Mouse (Mus musculus) kidney, embryonic 14.5 days (tissue): ENCODE measurements around the gene Ces2f. TPM values are rescaled to one million over a fixed set of nuclear protein-coding genes. Genes with fewer than 3 reads are reported as not detected.

Experiments used
- ATAC-seq: fragments of 200-750 bp; cut with Nextera tagmentation; 2 replicates; pipeline ENCODE4 v1.8.0; 2017; ENCODE audit warnings: moderate number of reproducible peaks, mild to moderate bottlenecking, moderate TSS enrichment, moderate library complexity; ENCODE audit not compliant: low FRiP score, low TSS enrichment
- H3K27ac ChIP-seq: fragments of 300-500 bp; sonication (generic); 2 replicates; pipeline ENCODE4 v1.5.1; 2014; ENCODE audit warnings: low read depth, mild to moderate bottlenecking, low read length, moderate library complexity, mixed read lengths
- H3K27me3 ChIP-seq: fragments of 300-500 bp; sonication (generic); 2 replicates; pipeline ENCODE4 v1.6.1; 2014; ENCODE audit warnings: mild to moderate bottlenecking, low read length; ENCODE audit not compliant: control insufficient read depth, insufficient read depth
- H3K36me3 ChIP-seq: fragments of 300-500 bp; sonication (generic); 2 replicates; pipeline ENCODE4 v1.6.1; 2014; ENCODE audit warnings: low read length, mixed read lengths; ENCODE audit not compliant: control insufficient read depth, insufficient read depth
- H3K4me1 ChIP-seq: fragments of 300-500 bp; sonication (generic); 2 replicates; pipeline ENCODE4 v1.6.1; 2014; ENCODE audit warnings: low read length, mixed read lengths; ENCODE audit not compliant: control insufficient read depth, insufficient read depth
- H3K4me2 ChIP-seq: fragments of 300-500 bp; sonication (generic); replicated peaks from 2 replicates; pipeline ENCODE4 v1.6.1; 2014; ENCODE audit warnings: low read depth, mild to moderate bottlenecking, low read length
- H3K4me3 ChIP-seq: fragments of 300-500 bp; sonication (generic); 2 replicates; pipeline ENCODE4 v1.5.1; 2014; ENCODE audit warnings: mild to moderate bottlenecking, low read length
- H3K9ac ChIP-seq: fragments of 300-500 bp; sonication (generic); 2 replicates; pipeline ENCODE4 v1.6.1; 2014; ENCODE audit warnings: low read depth, mild to moderate bottlenecking, low read length, moderate library complexity
- H3K9me3 ChIP-seq: fragments of 300-500 bp; sonication (generic); 2 replicates; pipeline ENCODE4 v1.6.1; 2016; ENCODE audit warnings: low read length; ENCODE audit not compliant: control insufficient read depth
- WGBS: fragments of 180-500 bp; shearing (Covaris S2); extraction: QIAGEN DNeasy Blood & Tissue Kit; methylation state at CpG from one replicate; pipeline ENCODE4 v1.1.7; 2014; 5-methylcytosine and 5-hydroxymethylcytosine counted together
- polyA plus RNA-seq: library from polyadenylated mRNA; unstranded; fragments of >200 nt; fragmentation: Nextera tagmentation; extraction: Ambion mirVana; gene quantifications from 2 replicates; pipeline ENCODE4 v1.2.1, GENCODE M21; 2014

Ces2f gene
- polyA plus RNA-seq, 1 experiment from 2014 or later = 0.07 TPM

DNA sequence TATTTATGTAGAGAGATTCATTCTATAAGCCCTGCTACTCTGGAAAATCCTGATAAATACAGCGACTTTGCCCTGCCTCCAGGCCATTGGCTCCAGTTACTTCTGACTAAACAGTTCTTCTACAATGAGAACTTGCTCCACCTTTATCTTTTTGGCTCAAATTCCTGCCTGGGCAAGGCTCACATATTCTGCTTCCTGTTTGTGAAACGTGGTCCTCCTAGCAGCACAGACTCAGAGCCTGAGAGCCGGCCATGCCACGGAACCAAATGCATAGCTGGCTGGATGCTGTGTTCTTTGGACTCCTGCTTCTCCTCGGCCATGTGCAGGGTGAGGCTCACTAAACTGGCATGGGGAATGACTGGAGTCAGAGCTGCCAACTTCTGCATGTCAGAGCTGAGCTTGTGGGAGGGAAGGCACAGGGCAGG is 14.4 kb downstream of the Ces2f start, which contains the start of gene Ces2g:
TSS of gene Ces2g (plus strand) at position 182 of the 425 bp plus-strand sequence.
- Histone ChIP-seq H3K27me3 (no peaks in the 10 kb centered on the region), H3K4me3 (no peak within 1 kb of the TSS), H3K9me3 (no peaks in the 10 kb centered on the region), H3K4me2 (no peak within 1 kb of the TSS), H3K27ac (no peak within 1 kb of the TSS), H3K9ac (no peak within 1 kb of the TSS), H3K4me1 (no peaks in the 10 kb centered on the region), H3K36me3 (no peaks in the 10 kb centered on the region)
- WGBS = 70% methylated on average over 5 of the region's 5 CpGs
- no peak for ATAC-seq

DNA sequence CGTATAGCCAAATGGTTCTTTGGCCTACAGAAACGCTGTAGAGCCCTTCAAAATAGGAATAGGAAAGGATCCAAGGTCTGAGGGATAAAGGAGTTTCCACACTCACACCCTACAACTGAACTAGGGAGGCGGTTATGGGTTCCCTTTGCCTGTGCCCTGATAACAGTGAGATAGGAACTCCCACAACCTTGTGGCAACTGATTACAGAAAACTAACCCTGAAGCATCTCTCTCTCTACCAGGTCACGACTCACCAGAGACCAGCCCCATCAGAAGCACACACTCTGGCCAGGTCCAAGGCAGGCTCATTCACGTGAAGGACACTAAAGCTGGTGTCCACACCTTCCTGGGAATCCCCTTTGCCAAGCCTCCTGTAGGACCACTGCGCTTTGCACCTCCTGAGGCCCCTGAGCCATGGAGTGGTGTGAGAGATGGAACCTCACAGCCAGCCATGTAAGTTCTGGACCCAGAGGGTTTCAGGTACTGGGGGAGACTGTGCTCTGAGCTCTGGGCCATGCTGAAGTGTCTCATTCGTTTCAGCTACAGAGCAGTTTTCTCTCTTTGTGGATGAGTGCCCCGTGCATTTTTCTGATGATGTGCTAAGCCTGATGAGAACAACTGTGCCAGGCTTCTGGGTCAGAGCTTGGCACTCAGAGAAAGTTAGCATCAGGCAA is 15.2 kb downstream of the Ces2f start:
- Histone ChIP-seq H3K4me3 (no peak overlapping the region), H3K9me3 (no peaks in the 10 kb centered on the region), H3K27me3 (no peaks in the 10 kb centered on the region), H3K4me1 (no peaks in the 10 kb centered on the region), H3K27ac (no peak overlapping the region), H3K36me3 (no peaks in the 10 kb centered on the region), H3K9ac (no peak overlapping the region), H3K4me2 (no peak overlapping the region)
- ATAC-seq = no peak
- WGBS = 80% methylated on average over 8 of the region's 8 CpGs

DNA sequence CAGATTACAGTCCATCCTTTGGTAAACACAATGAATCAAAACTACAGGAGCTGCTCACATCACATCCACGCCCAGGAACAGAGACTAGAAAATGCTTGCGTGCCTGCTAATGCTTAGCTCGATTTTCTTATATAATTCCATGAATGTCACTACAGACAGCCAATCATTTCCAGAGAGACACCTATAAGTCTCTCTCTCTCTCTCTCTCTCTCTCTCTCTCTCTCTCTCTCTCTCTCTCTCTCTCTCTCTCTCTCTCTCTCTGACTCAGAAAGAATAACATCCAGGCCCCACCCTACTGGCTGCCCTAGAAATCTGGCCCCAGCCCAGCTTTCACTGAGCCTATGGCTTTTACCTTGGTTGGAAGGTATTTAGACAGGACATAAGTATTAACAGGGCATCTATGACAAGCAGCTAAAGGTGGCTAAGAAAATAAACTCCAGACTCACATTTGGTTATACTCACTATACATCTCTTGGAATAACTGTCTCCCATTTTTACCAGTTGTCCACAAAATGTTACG is 16.3 kb downstream of the Ces2f start:
- 84% methylated on average over 4 of the region's 4 CpGs for WGBS

DNA sequence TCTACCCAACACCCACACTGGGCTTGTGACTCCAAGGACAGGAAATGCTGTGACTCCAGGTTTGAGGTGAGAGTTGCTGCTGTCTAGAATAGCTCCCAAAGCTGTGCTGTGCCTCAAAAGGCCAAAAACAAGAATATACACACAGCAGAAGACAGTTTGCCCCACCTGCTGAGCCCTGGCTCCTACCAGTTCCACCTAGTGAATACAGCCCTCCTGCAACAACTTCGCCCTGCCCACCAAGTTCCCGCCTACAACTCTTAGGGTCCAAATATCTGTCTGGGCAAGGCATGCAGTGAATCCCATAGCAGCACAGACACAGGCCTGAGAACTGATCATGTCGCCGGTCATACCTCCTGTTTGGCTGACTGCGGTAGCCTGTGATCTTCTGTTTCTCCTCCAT is 37.0 kb downstream of the Ces2f start:
- no peak for ATAC-seq
- 90% methylated on average over 5 of the region's 5 CpGs for whole genome bisulfite sequencing

More for the DNA sequence above, 16.3 kb downstream of the Ces2f start:
- no peaks in the 10 kb centered on the region for H3K9me3 ChIP-seq
- H3K4me2 ChIP-seq = no peak overlapping the region
- no peaks in the 10 kb centered on the region for H3K4me1 ChIP-seq
- no peak for ATAC-seq
- no peak overlapping the region for H3K9ac ChIP-seq
- H3K4me3 ChIP-seq = no peak overlapping the region
- no peaks in the 10 kb centered on the region for H3K27me3 ChIP-seq
- H3K36me3 ChIP-seq = no peaks in the 10 kb centered on the region
- no peak overlapping the region for H3K27ac ChIP-seq

DNA sequence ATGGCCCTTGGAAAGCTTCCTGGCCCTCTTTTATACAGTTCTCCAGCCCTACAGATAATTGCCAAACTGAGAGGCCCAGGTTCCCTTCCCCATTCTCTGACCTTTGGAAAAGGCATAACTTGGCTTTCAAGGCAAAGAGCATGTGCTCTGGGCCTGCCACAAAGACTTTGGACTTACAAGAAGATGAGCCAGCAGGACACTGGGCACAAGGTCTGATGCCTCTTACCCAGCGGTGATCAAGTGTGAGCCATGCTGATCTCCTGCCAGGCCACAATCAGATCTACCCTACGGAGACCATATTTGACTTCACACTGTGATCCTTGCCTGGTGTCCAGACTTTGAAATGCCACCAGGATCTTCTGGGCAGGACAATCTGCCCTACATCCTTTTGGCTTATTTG is 37.8 kb downstream of the Ces2f start:
- WGBS = 91% methylated on average over 2 of the region's 2 CpGs
- Histone ChIP-seq H3K4me2 (no peak overlapping the region), H3K9ac (no peak overlapping the region), H3K4me1 (no peaks in the 10 kb centered on the region), H3K36me3 (no peaks in the 10 kb centered on the region), H3K9me3 (no peaks in the 10 kb centered on the region), H3K4me3 (no peak overlapping the region), H3K27me3 (no peaks in the 10 kb centered on the region), H3K27ac (no peak overlapping the region)
- no peak for ATAC-seq

More for the DNA sequence above, 37.0 kb downstream of the Ces2f start:
- H3K9ac ChIP-seq = no peak overlapping the region
- H3K27me3 ChIP-seq = no peaks in the 10 kb centered on the region
- no peaks in the 10 kb centered on the region for H3K36me3 ChIP-seq
- no peak overlapping the region for H3K4me3 ChIP-seq
- H3K4me1 ChIP-seq = no peaks in the 10 kb centered on the region
- H3K27ac ChIP-seq = no peak overlapping the region
- no peak overlapping the region for H3K4me2 ChIP-seq
- peaks cover 6% of the 10 kb centered on the region for H3K9me3 ChIP-seq

DNA sequence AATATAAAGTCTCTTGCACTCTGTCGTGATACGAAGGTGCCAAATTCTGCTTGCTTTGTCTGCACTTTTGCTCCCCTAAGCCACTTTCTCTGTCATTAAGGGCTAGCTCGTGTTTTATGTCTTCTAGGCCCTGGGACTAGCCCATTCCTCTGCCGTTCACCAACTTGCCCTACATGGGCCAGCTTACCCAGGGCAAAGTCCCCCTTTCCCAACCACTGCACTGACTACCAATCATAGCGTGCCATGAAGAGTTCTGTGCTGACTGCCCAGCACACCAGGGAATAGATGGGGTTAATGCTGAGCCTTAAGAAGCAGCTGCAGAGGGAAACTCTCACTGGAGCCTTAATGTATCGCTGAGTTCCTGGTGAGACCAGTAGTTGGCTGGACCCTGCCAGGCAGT is 51.0 kb downstream of the Ces2f start:
- H3K4me3 ChIP-seq = no peak overlapping the region
- H3K27ac ChIP-seq = no peak overlapping the region
- H3K4me2 ChIP-seq = no peak overlapping the region
- no peaks in the 10 kb centered on the region for H3K27me3 ChIP-seq
- no peak for ATAC-seq
- H3K9ac ChIP-seq = no peak overlapping the region
- no peaks in the 10 kb centered on the region for H3K36me3 ChIP-seq
- 72% methylated on average over 6 of the region's 6 CpGs for WGBS
- no peaks in the 10 kb centered on the region for H3K9me3 ChIP-seq
- no peaks in the 10 kb centered on the region for H3K4me1 ChIP-seq

DNA sequence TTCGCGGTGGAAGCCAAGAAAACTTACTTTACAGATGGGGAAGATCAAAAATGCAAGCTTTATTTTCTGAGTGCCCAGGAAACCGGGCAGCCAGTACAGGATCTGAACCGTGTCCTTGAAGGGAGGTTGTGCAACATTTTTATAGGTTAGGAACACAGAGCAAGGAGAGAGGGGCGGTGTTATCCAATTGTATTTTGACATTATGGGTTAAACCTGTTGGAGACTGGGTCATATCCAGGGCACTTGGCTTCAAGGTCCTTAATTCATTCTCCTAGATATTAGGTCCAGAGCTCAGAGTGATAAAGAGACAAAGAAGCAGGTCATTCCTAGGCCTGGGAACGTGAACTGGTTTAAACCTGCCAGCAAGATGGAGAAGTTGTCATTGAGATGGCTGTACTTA is 52.0 kb downstream of the Ces2f start:
- H3K9me3 ChIP-seq = no peaks in the 10 kb centered on the region
- no peaks in the 10 kb centered on the region for H3K4me1 ChIP-seq
- WGBS = 84% methylated on average over 6 of the region's 6 CpGs
- H3K27ac ChIP-seq = no peak overlapping the region
- no peaks in the 10 kb centered on the region for H3K36me3 ChIP-seq
- H3K4me2 ChIP-seq = no peak overlapping the region
- no peak for ATAC-seq
- H3K4me3 ChIP-seq = no peak overlapping the region
- no peak overlapping the region for H3K9ac ChIP-seq
- no peaks in the 10 kb centered on the region for H3K27me3 ChIP-seq

DNA sequence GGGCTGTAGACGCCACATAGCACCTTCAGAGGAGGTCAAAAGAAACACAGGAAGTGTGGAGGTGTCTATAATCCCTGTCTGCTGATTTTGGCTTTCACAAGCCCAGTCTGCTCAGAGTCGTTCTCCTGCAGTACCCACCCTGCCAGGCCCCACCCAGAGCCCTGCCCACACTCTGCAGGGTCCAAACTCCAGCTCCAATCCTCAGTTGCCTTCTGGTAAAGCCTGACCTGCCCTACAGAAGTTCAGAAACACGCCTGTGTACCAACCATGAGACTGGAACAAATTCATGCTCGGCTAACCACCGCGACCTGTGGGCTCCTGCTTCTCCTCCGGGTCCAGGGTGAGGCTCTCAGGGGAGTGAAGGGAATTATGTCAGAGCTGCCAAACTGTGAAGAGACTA is 53.4 kb downstream of the Ces2f start, which contains the start of gene Ces2h:
TSS of gene Ces2h (plus strand) at position 268 of the 400 bp plus-strand sequence.
- no peak within 1 kb of the TSS for H3K9ac ChIP-seq
- H3K27ac ChIP-seq = no peak within 1 kb of the TSS
- H3K9me3 ChIP-seq = no peaks in the 10 kb centered on the region
- no peaks in the 10 kb centered on the region for H3K36me3 ChIP-seq
- ATAC-seq = no peak
- 67% methylated on average over 7 of the region's 7 CpGs for WGBS
- H3K27me3 ChIP-seq = no peaks in the 10 kb centered on the region
- H3K4me3 ChIP-seq = no peak within 1 kb of the TSS
- no peak within 1 kb of the TSS for H3K4me2 ChIP-seq
- H3K4me1 ChIP-seq = no peaks in the 10 kb centered on the region
